Mouse (Mus musculus): ENCODE results near the gene Ttc22.

DNA sequence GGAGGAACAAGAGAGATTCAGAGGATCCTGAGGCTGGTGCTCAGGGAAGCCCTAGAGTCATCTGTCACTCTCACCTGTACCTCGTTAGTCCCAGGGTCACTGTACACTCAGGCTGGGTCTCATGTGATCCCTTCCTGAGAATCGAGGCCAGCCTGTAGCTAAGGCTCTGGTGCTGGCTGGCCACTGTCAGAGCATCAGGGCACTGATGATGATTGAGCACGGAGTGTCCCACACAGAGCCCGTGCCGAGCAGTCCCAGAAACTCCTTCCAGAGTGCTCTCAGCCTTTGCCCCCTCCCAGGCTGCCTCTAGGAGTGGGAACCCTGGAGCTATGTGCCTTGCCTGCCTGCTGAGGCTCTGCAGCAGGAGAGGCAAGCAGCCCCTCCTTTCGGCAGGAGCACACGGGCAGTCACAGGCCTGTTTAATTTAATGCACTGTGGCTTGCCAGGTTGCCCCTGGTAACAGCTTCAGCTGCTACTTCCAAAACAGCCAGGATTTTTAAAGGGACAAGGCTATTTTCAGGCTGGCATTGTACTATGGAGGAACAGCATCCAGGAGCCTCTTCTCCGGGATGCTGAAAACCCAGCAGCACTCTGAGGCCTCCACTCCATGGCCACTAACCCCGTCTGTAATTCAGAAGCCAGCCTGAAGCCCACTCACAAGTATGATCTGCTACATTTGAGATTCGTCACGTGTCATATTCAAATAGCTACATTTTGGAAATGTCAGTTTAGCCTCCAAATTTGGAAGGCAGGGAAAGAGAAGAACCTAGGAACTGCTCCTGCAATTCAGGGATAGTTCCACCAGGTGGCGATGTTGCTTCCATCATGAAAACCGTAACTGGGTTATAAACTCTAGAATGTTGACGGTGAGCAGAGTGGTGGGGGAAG is 8.3 kb downstream of the Ttc22 start:
- TF ChIP-seq CTCF (IDR thresholded peaks at IDR 0.05; ENCODE audit: low read depth) (peak; percentile 77), EP300 (IDR thresholded peaks at IDR 0.05; ENCODE audit: low read depth) (no peak)

Data from heart, postnatal 0 days (tissue).